Mouse (Mus musculus) heart, postnatal 25 days (tissue): ENCODE measurements around the gene Olfr313. TPM values are rescaled to one million over a fixed set of nuclear protein-coding genes. Genes with fewer than 3 reads are reported as not detected.
A peak's percentile ranks its signal among the peaks of the same experiment; 100 is the strongest.

Experiments
- DNase-seq: peaks from one replicate; pipeline ENCODE4 v3.0.0; 2022; ENCODE audit warnings: low spot score
- intact Hi-C: fragments of 180-260 bp; cut with DNase I; formaldehyde crosslinking; loops from one replicate; pipeline ENCODE4 v1.15.1; 2025
- total RNA-seq, 2 experiments: library from RNA; stranded (reverse); gene quantifications; 2 replicates each; pipeline ENCODE4 v1.2.3; 2021

The Olfr313 gene
- total RNA-seq, 2 experiments from 2014 or later, result not detected

GRCm38 (mm10) chr11:58846919-58847461 lies 32.2 kb downstream of the Olfr313 start, which contains the start of gene Gm12258:
TSS of gene Gm12258 (plus strand) at chr11:58847158.
- peak; percentile 78 for DNase-seq
- intact Hi-C loops, result no loop called here

- intact Hi-C loops, result no loop called here
- DNase-seq, result no peak
These were observed 32.8 kb downstream of the Olfr313 start for GRCm38 (mm10) chr11:58847636-58848035.

DNA sequence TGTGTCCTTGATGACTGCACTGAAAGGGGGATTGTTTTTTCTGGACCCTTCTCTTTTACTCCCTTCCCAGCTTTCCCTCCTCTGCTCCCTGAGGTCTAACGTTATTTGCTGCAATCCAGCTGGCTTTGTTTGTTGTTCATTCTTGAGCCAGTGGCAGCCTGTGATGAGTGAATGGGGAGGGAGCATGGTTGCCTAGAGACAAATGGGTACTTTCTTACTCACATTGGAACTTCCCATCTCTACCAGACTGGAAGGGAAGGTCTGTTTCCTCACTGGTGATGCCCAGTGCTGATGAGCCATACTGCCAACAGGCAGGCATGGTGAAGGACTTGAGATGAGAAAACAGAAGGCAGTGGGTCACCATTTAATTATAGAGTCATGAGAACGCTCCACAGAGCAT lies 34.9 kb downstream of the Olfr313 start:
- DNase-seq, result no peak
- intact Hi-C loops, result no loop called here

GRCm38 (mm10) chr11:58860744-58861143 lies 45.9 kb downstream of the Olfr313 start:
- intact Hi-C loops, result no loop called here
- no peak for DNase-seq

DNA sequence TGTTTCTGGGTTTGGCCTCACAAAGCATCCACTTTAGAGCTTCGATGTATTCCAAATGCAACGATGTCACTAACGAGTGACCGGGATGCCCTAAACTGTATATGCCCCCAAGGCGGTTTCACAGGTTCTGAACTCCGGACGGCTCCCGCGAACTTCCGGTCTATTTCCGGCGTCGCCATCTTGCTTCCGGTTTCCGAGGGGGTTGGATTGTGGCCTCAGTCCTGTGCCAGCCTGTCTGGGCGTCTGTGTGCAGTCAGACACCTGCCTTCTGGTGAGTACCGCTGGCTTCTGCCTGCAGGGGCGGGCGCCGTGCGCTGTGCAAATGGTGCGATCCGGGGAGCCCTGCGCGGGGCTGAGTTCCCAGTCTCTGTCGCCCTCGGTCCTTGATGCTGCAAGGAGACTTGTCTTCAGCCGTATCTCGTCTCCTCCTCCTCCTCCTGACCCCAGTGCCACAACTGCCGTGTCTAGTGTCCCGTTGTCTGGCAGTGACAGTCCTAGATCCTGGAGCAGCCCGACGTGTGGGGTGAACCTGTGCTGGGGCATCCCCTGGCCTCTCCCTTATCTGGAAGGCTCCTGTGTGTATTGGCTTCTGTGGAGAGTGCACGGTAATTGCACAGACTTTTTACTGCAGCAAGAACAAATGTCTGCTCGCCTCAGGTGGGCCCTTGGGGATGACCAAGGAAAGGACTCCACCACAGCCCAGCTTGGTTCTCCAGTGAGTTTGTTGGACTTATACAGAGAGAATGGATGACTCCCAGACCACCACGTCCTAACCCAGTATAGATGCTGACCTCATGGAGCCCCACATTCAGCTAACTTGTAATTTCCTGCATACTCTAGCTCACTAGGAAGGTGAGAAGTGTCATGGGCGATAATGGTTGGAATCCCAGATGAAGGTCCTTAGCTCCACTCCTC lies 52.5 kb downstream of the Olfr313 start, which contains the start of gene 2810021J22Rik:
Gene 2810021J22Rik, plus strand, starts transcription at position 178 of the 915 bp plus-strand sequence.
- intact Hi-C loops, result no loop called here
- DNase-seq, result peak; percentile 56

GRCm38 (mm10) chr11:58867954-58868330 lies 53.1 kb downstream of the Olfr313 start:
- intact Hi-C loops, result no loop called here
- no peak for DNase-seq

Other genes starting within 250 kb of the Olfr313 start
- not detected for gene Olfr224, start 244.4 kb upstream of the Olfr313 start, total RNA-seq
- gene Olfr325, start 237.3 kb upstream of the Olfr313 start, total RNA-seq, result not detected
- gene Olfr324, start 219.9 kb upstream of the Olfr313 start, total RNA-seq, result not detected
- gene 2210407C18Rik, start 198.9 kb upstream of the Olfr313 start, total RNA-seq, result 10 to 100 TPM in 1 of 2 experiments, 1 to 10 TPM in 1; 8.1 to 18.7 TPM
- not detected for gene Olfr323, start 184.5 kb upstream of the Olfr313 start, total RNA-seq
- under 1 TPM in 1 of 2 experiments, not detected in 1; 0.10 TPM for gene Trim58, start 174.5 kb upstream of the Olfr313 start, total RNA-seq
- not detected for gene Olfr322, start 156.2 kb upstream of the Olfr313 start, total RNA-seq
- gene Olfr320, start 133.9 kb upstream of the Olfr313 start, total RNA-seq, result not detected
- gene Olfr319, start 115.8 kb upstream of the Olfr313 start, total RNA-seq, result not detected
- not detected for gene Olfr318, start 91.0 kb upstream of the Olfr313 start, total RNA-seq
- gene Olfr317, start 75.8 kb upstream of the Olfr313 start, total RNA-seq, result not detected
- gene Olfr316, start 62.3 kb upstream of the Olfr313 start, total RNA-seq, result not detected
- gene Olfr315, start 41.8 kb upstream of the Olfr313 start, total RNA-seq, result not detected
- not detected for gene Olfr314, start 32.0 kb upstream of the Olfr313 start, total RNA-seq
- not detected for gene Fam183b, start 13.0 kb upstream of the Olfr313 start, total RNA-seq
- gene Olfr312, start 14.2 kb downstream of the Olfr313 start, total RNA-seq, result not detected
- not detected for gene Olfr311, start 24.3 kb downstream of the Olfr313 start, total RNA-seq
- gene Gm12258, start 32.2 kb downstream of the Olfr313 start, total RNA-seq, result 1 to 10 TPM; 2.1 to 2.3 TPM
- 1 to 10 TPM; 1.4 to 2.3 TPM for gene 2810021J22Rik, start 52.2 kb downstream of the Olfr313 start, total RNA-seq
- 1 to 10 TPM; 3.4 to 4.1 TPM for gene Zfp39, start 89.2 kb downstream of the Olfr313 start, total RNA-seq
- not detected for gene Btnl10, start 102.9 kb downstream of the Olfr313 start, total RNA-seq
- 100 to 1,000 TPM; 163 to 167 TPM for gene Rnf187, start 123.9 kb downstream of the Olfr313 start, total RNA-seq
- gene Hist3h2ba, start 133.9 kb downstream of the Olfr313 start, total RNA-seq, result 1 to 10 TPM; 1.8 to 2.3 TPM
- gene Hist3h2a, start 139.7 kb downstream of the Olfr313 start, total RNA-seq, result 10 to 100 TPM; 17.1 to 21.3 TPM
- gene Trim17, start 139.7 kb downstream of the Olfr313 start, total RNA-seq, result under 1 TPM; 0.10 to 0.17 TPM
- 10 to 100 TPM; 14.8 to 15.5 TPM for gene Trim11, start 163.1 kb downstream of the Olfr313 start, total RNA-seq